Mouse (Mus musculus) Patski (cell line): ENCODE measurements around the gene Vstm2l. TPM values are rescaled to one million over a fixed set of nuclear protein-coding genes. Genes with fewer than 3 reads are reported as not detected.

Source experiments
- ATAC-seq: fragments of 100-300 bp; one replicate; pipeline ENCODE4 v1.8.0; 2021
- CTCF ChIA-PET: fragments of 350-600 bp; sonication (Branson Sonifier 250); formaldehyde crosslinking; loops from one replicate; lab custom pipeline; 2022; ENCODE audit warnings: inconsistent platforms; lab: Charles Lee
- POLR2A ChIA-PET: fragments of 350-600 bp; sonication (Branson Sonifier 250); formaldehyde crosslinking; loops from one replicate; lab custom pipeline; 2022; ENCODE audit warnings: antibody characterized with exemption, inconsistent platforms; lab: Charles Lee
- DNase-seq: peaks from one replicate; pipeline ENCODE4 v3.0.0-alpha.2; 2011; ENCODE audit warnings: low read depth, low spot score
- H3K27me3 ChIP-seq: fragments of 371-371 bp; one replicate; pipeline ENCODE4 v1.5.1; 2021
- CTCF ChIP-seq: fragments of 100-300 bp; IDR thresholded peaks from one replicate; pipeline ENCODE4 v1.5.1; 2021
- in situ Hi-C: fragments of 300-500 bp; cut with MboI; formaldehyde crosslinking; loops from 3 replicates; pipeline ENCODE4 v1.11.1; 2018; ENCODE audit warnings: low pct_unique_long_range_greater_than_20kb, mixed read lengths
- polyA plus RNA-seq: library from polyadenylated mRNA; unstranded; gene quantifications from one replicate; pipeline ENCODE4 v1.2.3, GENCODE M21; 2021

Gene Vstm2l
- polyA plus RNA-seq, 1 experiment from 2014 or later: not detected

DNA sequence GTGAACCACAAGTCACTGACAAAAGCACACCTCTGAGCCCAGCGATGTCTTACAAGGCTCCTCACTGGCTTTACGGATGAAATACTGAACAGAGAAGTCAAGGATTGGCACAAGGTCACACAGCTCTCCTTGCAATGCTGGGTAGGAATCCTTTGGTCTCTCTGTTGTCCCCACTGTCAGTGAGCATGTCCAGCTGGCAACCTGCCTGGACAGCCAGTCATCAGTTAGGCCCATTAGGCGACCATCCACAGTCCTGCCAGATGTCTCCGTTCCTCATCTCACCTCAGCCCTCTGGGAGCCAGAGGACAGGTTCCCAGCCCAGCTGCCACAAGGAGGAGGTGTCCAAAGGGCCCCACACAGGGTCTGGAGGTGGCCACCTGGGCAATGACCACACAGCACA, 17.3 kb upstream of the Vstm2l start:
- no peaks in the 10 kb centered on the region for H3K27me3 ChIP-seq
- ATAC-seq (no peak), DNase-seq (no peak)
- POLR2A ChIA-PET: no interaction called here
- in situ Hi-C loops: no loop called here
- CTCF ChIA-PET: no interaction called here
- TF ChIP-seq CTCF: no peak

DNA sequence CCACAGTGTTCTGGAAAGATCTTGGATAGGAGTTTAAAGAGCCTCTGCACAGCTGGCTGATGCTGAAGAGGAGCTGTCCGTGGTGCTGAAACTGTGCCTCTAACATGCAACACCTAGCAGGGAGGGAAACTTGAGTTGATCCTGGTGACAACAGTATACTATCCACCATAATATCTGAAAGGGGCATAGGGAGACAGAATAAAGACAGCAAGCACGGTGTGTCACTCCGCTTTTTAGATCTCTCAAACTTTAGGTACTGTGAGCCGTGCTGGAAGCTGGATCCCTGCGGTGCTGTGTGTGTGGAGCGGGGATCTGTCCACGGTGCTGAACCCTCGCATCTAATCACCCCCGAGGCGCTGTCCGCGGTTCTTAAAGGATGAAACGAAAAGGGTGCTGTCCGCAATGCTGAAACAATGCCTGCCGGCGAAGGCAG, 1.2 kb upstream of the Vstm2l start:
- ChIA-PET POLR2A (no interaction called here), CTCF (no interaction called here)
- TF ChIP-seq CTCF: no peak
- peak; percentile 52 for ATAC-seq
- in situ Hi-C loops: no loop called here
- peak; percentile 77 for DNase-seq
- peaks cover 43% of the 10 kb centered on the region for H3K27me3 ChIP-seq

DNA sequence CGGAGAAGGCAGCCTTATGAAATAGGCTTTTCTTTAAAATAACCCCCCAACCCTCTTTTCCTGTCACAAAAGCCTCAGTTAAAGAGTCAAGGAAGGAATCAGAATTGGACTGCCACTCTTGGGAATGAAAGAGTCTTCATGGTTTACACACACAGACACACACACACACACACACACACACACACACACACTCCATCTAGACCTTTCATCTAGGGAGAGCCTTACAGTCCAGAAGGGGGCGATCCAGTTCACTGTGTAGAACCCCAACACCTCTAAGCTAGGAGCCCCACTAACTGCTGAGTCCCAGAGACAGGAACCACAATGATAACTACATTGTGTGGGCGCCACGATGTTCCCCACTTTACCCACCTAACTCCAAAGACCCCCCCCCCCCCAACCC, 748 bp upstream of the Vstm2l start:
- H3K27me3 ChIP-seq: peaks cover 40% of the 10 kb centered on the region
- ATAC-seq (no peak), DNase-seq (no peak)
- TF ChIP-seq CTCF: no peak
- CTCF ChIA-PET: no interaction called here
- POLR2A ChIA-PET: no interaction called here
- in situ Hi-C loops: no loop called here

DNA sequence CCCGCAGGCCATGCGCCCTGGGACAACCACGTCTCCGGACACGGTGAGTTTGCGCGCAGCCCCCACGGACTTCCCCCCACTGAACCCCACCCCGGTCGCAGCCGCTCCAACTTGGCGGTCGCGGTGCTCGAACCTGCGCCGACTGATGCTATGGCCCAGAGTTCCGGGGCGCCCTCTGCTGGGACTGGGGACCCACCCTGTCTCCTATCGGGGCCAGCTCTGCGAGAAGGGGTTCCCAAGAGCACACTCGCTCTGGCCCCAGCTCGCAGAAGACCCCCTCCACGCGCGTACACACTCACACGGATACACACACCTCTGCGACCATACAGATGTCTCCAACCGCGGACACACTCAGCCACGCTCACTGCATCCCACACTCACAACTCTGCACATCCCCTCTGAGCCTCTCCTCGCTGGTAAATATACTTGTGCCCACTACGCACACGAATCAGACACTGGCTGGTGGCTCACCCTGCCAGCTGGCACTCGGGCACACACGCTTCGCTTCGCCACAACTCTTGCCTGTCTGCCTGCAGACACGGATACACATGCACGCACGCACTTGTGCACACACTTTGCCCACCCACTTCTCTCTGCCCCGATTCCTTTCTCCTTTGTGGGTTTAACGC, 550 bp downstream of the Vstm2l start:
- no peak for DNase-seq
- no peak for ATAC-seq

DNA sequence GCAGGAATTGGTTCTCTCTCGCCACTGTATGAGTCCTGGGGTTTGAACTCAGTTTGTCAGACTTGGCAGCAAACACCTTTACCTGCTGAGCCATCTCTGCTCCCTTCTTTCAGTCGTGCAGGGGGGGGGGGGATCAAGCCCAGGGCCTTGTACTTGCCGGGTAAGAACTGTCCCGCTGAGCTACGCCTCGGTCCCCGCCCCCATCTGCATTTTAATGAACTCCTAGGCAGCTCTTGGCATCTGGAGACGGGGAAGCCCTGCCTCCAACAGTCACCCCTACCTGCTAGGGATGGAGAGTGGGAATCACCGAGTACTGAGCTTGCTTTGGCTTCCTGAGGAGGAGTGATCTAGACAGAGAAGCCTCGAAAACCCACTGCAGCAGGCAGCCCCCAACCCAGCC, 4.1 kb downstream of the Vstm2l start:
- ATAC-seq: no peak
- ChIA-PET POLR2A (interaction anchor here (0.6 kb wide), 1 partner anchor 39 kb away, joined by 3 read pairs; no protein-coding TSS in a partner anchor), CTCF (no interaction called here)
- peaks cover 48% of the 10 kb centered on the region for H3K27me3 ChIP-seq
- DNase-seq: no peak
- no peak for TF ChIP-seq CTCF
- in situ Hi-C loops: loop anchor here (5.0 kb wide), 1 partner anchor 49 kb away; no protein-coding TSS in a partner anchor

More for the DNA sequence above, 550 bp downstream of the Vstm2l start:
- TF ChIP-seq CTCF: no peak
- CTCF ChIA-PET: no interaction called here
- in situ Hi-C loops: loop anchor here (5.0 kb wide), 1 partner anchor 52 kb away; no protein-coding TSS in a partner anchor
- POLR2A ChIA-PET: no interaction called here
- peaks cover 31% of the 10 kb centered on the region for H3K27me3 ChIP-seq

DNA sequence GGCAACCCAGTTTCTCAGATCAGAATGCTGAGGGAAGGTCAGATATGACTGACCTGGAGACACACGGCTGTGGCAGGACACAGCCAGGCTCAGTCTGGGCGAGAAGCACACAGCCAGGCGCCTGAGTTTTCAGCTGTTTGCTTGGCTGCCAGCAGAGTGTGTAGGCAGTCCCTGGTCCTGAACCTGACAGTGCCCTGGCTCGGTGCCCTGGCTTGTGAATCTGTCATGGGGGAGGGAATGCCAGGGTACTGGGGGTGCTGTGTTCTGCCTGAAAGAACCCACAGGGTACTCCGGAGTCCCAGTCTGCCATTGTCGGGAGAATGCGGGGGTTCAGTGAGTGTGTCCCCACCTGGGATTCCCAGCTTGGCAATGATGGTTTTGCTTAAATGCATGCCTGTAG, 7.1 kb downstream of the Vstm2l start:
- H3K27me3 ChIP-seq: peaks cover 64% of the 10 kb centered on the region
- in situ Hi-C loops: no loop called here
- POLR2A ChIA-PET: no interaction called here

DNA sequence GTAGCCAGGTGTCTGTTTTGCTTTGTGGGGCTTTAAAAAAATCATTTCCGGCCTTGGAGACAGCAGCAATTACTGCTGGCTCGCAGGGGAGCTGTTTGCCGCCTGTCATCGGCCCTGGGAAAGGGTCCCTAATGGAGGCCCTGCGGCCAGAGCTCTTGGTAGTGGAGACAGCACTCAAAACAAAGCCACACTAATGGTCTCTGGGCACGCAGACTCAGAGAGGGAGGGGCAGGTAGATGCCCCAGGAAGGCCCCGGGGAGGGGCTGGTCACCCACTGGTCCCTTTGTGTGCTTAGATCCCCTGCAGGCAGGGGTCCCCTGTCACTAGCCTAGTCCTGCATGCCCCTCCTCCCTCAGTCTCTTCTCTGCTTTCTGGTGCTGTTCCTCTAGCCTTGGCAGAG, 9.0 kb downstream of the Vstm2l start:
- peaks cover 61% of the 10 kb centered on the region for H3K27me3 ChIP-seq
- ChIA-PET POLR2A (no interaction called here), CTCF (no interaction called here)
- TF ChIP-seq CTCF: no peak
- in situ Hi-C loops: no loop called here
- DNase-seq (no peak), ATAC-seq (no peak)

More for the DNA sequence above, 7.1 kb downstream of the Vstm2l start:
- CTCF ChIA-PET: no interaction called here
- ATAC-seq (no peak), DNase-seq (no peak)
- TF ChIP-seq CTCF: no peak

DNA sequence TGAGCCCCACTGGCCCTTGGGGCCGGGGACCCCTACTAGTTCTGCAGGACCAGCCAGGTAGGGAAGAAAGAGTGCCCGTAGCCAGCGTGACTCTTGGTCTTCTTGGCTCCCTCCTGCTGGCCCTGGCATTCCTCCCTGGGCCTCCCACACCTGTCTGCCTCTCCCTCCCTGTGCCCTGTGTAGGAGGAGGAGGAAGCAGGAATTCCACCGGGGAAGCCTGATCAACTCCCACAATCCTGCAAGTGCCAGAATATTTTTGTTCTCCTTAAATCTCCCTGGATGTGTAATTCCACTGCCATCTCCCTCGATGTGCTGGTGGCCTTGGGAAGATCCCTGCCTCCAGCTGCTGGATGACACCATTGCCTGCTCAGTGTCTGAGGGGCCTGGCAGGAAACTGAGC, 10.1 kb downstream of the Vstm2l start:
- no peak for DNase-seq
- ATAC-seq: no peak
- no peak for TF ChIP-seq CTCF
- ChIA-PET POLR2A (no interaction called here), CTCF (no interaction called here)
- peaks cover 70% of the 10 kb centered on the region for H3K27me3 ChIP-seq
- in situ Hi-C loops: no loop called here

DNA sequence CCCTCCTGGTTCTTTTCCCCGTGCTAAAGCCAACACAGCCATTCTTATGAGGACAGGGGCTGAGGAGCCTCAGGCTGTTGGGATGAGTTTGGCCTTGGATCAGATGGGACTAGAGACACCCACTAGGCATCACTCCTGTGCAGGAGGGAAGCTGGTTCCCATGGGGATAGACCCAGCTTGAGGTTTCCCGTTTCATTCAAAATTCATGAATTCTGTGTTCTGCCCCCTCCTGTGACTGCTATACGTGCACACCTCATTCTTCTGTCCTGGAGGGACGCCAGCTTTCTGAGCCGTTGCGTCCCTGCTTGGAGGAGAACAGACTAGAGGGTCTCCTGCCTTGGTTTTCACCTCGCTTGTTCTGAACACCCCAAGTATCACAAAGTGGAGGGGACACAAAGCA, 12.0 kb downstream of the Vstm2l start:
- TF ChIP-seq CTCF: no peak
- in situ Hi-C loops: no loop called here
- POLR2A ChIA-PET: no interaction called here
- H3K27me3 ChIP-seq: peaks cover 77% of the 10 kb centered on the region
- ATAC-seq (no peak), DNase-seq (no peak)
- CTCF ChIA-PET: no interaction called here

DNA sequence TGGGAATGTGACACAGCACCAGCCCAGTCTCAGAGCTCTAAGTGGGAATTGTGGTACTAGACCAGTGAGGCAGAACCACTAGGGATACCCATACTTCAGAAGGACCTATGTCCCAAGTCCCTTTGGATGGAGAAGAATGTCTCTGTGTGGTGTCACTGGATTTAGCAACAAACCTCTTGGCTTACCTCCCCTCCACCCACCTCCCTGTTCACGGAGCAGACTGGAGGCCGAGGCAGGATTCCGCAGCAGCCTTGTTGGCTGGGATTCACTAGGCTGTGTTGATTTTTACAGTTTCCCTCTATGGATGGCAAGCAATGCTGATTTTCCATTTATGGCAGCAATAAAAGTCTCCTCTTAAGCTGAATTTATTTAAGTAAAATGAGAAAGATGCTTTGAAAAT, 12.5 kb downstream of the Vstm2l start:
- CTCF ChIA-PET: no interaction called here
- peaks cover 75% of the 10 kb centered on the region for H3K27me3 ChIP-seq
- TF ChIP-seq CTCF: no peak
- in situ Hi-C loops: no loop called here
- DNase-seq: no peak
- POLR2A ChIA-PET: no interaction called here
- ATAC-seq: no peak

DNA sequence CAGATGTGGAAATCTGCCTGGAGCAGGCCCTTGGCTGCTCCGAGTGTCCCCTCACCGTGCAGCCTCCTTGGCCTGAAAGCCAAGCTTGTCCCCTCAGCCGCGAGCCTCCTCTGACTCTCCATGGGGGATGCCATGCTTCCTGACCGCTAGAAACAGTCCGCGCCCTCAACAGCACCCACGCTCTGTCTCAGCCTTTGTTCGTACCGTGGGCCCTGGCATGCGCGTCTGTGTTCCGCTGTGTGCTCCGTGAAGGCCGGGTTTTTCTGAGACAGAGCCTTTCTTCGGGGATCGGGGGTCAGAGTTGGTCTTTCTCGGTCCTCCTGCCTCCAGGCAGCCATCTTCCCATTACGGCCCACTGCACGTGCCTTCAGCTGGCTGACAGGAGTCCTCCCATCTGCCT, 12.9 kb downstream of the Vstm2l start:
- ATAC-seq: no peak
- in situ Hi-C loops: no loop called here
- ChIA-PET CTCF (no interaction called here), POLR2A (no interaction called here)
- no peak for DNase-seq
- no peak for TF ChIP-seq CTCF
- H3K27me3 ChIP-seq: peaks cover 77% of the 10 kb centered on the region

DNA sequence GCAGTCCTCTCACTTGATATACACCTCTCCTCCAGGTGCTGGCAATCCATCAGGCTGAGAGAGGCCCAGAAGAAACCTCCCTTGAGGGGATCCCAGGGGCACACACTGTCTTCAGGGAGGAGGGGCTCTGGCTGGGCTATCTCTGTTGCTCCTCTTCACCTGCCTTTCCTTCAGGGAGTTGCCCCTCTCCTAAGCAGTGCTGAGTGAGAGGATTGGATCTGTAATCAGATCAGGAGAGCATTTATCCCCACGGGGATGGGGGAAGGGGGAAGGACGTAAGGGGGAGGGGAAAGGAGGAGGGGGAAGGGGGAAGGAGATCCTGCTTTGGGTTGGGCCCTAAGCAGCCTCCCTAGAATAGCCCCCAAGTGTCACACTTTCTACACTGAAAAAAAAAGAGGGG, 13.4 kb downstream of the Vstm2l start:
- ATAC-seq (no peak), DNase-seq (no peak)
- no peak for TF ChIP-seq CTCF
- in situ Hi-C loops: no loop called here
- POLR2A ChIA-PET: no interaction called here
- peaks cover 75% of the 10 kb centered on the region for H3K27me3 ChIP-seq
- CTCF ChIA-PET: no interaction called here
